Mouse (Mus musculus): ENCODE results near the gene Dennd2d. TPM values are rescaled to one million over a fixed set of nuclear protein-coding genes. Genes with fewer than 3 reads are reported as not detected.

Gene Dennd2d
- polyA plus RNA-seq, 1 experiment from 2014 or later, result 3.8 TPM

GRCm38 (mm10) chr3:106483796-106484405 lies 1.7 kb downstream of the Dennd2d start:
- Histone ChIP-seq H3K9ac (no peak overlapping the region), H3K27me3 (0 out of 2 replicates have a peak, but pooled peaks cover 4% of the 10 kb centered on the region), H3K36me3 (no peaks in the 10 kb centered on the region), H3K9me3 (replicated peaks) (no peaks in the 10 kb centered on the region), H3K4me3 (replicated peaks) (no peak overlapping the region), H3K4me1 (peaks cover 11% of the 10 kb centered on the region; the same call in 1 of the 2 replicates), H3K27ac (no peak overlapping the region), H3K4me2 (no peak overlapping the region)
- ATAC-seq (replicated peaks; ENCODE audit: low FRiP score), result no peak
- 63% methylated on average over 4 of the region's 4 CpGs for WGBS

GRCm38 (mm10) chr3:106484861-106485260 lies 2.7 kb downstream of the Dennd2d start:
- Histone ChIP-seq H3K9me3 (replicated peaks) (no peaks in the 10 kb centered on the region), H3K4me3 (replicated peaks) (no peak overlapping the region), H3K9ac (no peak overlapping the region), H3K4me2 (no peak overlapping the region), H3K27ac (no peak overlapping the region), H3K4me1 (peaks cover 11% of the 10 kb centered on the region; the same call in 1 of the 2 replicates), H3K27me3 (0 out of 2 replicates have a peak, but pooled peaks cover 4% of the 10 kb centered on the region), H3K36me3 (no peaks in the 10 kb centered on the region)
- 94% methylated on average over 3 of the region's 3 CpGs for WGBS
- ATAC-seq (replicated peaks; ENCODE audit: low FRiP score), result no peak

DNA sequence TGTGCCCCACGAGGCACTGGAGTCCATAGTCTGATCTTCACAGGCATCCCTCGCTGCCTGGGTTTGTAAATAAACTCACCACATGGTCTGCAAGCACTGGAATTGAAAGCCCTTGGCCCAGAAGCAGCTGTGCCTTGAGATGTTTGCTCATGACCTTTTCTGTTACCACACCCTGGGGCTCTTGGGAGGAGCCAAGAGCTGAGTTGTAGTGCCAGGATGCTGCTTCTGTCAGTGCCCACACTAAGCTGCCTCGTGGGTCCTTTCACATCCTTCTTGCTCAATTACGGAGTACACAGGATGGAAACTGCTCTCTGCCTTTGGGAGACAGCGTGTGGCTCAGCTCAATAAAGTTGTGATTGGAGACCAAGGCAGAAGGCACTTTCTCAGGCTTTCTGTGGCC lies 3.6 kb downstream of the Dennd2d start:
- no peak for ATAC-seq (replicated peaks; ENCODE audit: low FRiP score)
- H3K4me2 ChIP-seq, result no peak overlapping the region

DNA sequence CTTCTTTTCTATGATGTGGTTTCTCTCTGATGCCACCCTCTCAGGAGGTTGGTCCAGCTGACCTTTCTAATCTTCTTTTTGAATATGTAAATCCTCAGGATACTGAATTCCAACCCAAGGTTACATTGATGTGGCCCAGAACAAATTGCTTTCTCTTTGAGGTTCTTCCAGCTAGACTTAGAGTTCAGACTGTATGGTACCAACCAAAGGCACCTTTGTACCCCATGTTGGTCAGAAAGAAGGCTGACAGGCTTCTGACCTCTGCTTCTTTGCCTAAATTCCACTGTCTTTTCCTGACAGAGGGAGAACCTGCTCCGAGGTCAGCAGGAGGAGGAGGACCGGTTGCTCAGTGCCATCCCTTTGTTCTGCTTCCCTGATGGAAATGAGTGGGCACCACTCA lies 5.3 kb downstream of the Dennd2d start:
- no peaks in the 10 kb centered on the region for H3K36me3 ChIP-seq
- no peak overlapping the region for H3K9ac ChIP-seq
- H3K4me3 ChIP-seq (replicated peaks), result no peak overlapping the region
- ATAC-seq (replicated peaks; ENCODE audit: low FRiP score), result no peak
- WGBS, result 82% methylated on average over 2 of the region's 2 CpGs
- H3K27me3 ChIP-seq, result no peaks in the 10 kb centered on the region
- H3K27ac ChIP-seq, result no peak overlapping the region
- H3K4me2 ChIP-seq, result no peak overlapping the region
- H3K4me1 ChIP-seq, result peaks cover 5% of the 10 kb centered on the region; the same call in 1 of the 2 replicates
- no peaks in the 10 kb centered on the region for H3K9me3 ChIP-seq (replicated peaks)

More for the DNA sequence above, 3.6 kb downstream of the Dennd2d start:
- no peaks in the 10 kb centered on the region for H3K9me3 ChIP-seq (replicated peaks)
- H3K27me3 ChIP-seq, result 0 out of 2 replicates have a peak, but pooled peaks cover 4% of the 10 kb centered on the region
- no peak overlapping the region for H3K9ac ChIP-seq
- H3K36me3 ChIP-seq, result no peaks in the 10 kb centered on the region
- no peak overlapping the region for H3K4me3 ChIP-seq (replicated peaks)
- 76% methylated on average over 5 of the region's 5 CpGs for WGBS
- H3K27ac ChIP-seq, result no peak overlapping the region
- peaks cover 11% of the 10 kb centered on the region; the same call in 1 of the 2 replicates for H3K4me1 ChIP-seq

DNA sequence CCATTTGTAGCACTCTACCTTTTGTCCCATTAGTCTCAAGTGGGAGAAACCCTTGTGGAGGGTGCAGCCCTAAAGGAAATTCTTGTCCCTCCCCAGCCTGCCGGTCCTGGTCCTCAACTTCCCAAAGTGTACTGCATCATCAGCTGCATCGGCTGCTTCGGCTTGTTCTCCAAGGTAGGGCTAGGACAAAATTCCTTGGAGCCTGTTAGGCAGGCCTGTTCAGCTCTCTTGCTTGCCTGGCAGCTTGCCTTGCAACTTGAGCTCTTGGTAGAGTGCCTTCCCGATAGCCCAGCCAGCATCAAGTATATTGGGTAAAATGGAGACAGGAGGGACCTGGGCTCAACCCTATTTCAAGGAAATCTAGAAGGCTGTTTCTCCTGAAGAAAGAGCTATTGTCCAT lies 8.0 kb downstream of the Dennd2d start:
- no peaks in the 10 kb centered on the region for H3K4me1 ChIP-seq
- H3K9ac ChIP-seq, result no peak overlapping the region
- H3K9me3 ChIP-seq (replicated peaks), result no peaks in the 10 kb centered on the region
- no peak for ATAC-seq (replicated peaks; ENCODE audit: low FRiP score)
- WGBS, result 89% methylated on average over 4 of the region's 4 CpGs
- H3K27ac ChIP-seq, result no peak overlapping the region
- no peaks in the 10 kb centered on the region for H3K36me3 ChIP-seq
- no peaks in the 10 kb centered on the region for H3K27me3 ChIP-seq
- H3K4me2 ChIP-seq, result no peak overlapping the region
- H3K4me3 ChIP-seq (replicated peaks), result no peak overlapping the region

DNA sequence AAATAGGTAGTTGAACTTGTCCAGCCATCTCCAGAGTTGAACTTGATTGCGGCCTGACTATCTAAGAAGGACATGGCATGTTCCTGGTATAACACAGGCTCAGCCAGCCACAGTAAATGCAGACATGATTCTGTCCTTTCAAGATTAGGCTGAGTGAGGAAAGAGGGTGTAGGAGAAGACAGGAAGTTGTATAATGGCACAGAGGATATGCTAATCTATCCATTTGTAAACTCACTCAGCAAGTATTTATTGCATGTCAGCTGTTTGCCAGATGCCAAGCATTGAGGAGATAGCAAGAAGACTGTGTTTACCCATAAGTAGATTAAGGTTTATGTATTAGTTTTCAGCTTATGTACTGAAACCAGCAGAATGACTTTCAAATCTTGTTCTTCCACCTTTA lies 10.5 kb downstream of the Dennd2d start:
- ATAC-seq (replicated peaks; ENCODE audit: low FRiP score), result no peak
- WGBS, result 90% methylated on average over 1 of the region's 1 CpGs
- no peak overlapping the region for H3K27ac ChIP-seq

DNA sequence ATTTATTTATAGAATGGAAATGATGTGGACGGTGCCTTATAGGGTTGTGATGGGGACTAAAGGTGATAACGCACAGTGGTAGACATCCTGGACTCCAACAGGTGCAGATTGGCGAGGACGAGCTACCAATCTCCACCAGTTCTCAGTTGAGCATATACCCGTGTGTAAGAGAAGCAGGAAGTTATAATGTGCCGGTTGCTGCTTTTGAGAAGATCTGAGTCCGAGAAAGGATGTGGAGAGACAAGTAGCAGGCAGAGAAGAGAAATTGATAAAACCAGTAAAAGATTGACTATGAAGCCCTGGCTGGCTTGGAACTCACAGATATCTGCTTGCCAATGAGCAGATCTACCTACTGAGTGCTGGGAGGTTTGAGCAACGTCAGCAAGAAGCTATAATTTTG lies 11.0 kb downstream of the Dennd2d start:
- Histone ChIP-seq H3K27me3 (no peaks in the 10 kb centered on the region), H3K27ac (no peak overlapping the region), H3K4me1 (0 out of 2 replicates have a peak, but pooled peaks cover 5% of the 10 kb centered on the region), H3K4me3 (replicated peaks) (no peak overlapping the region), H3K9me3 (replicated peaks) (no peaks in the 10 kb centered on the region), H3K36me3 (no peaks in the 10 kb centered on the region), H3K9ac (no peak overlapping the region), H3K4me2 (no peak overlapping the region)
- WGBS, result 81% methylated on average over 8 of the region's 8 CpGs
- no peak for ATAC-seq (replicated peaks; ENCODE audit: low FRiP score)

More for the DNA sequence above, 10.5 kb downstream of the Dennd2d start:
- Histone ChIP-seq H3K9ac (no peak overlapping the region), H3K9me3 (replicated peaks) (no peaks in the 10 kb centered on the region), H3K27me3 (no peaks in the 10 kb centered on the region), H3K4me3 (replicated peaks) (no peak overlapping the region), H3K36me3 (no peaks in the 10 kb centered on the region), H3K4me2 (no peak overlapping the region), H3K4me1 (0 out of 2 replicates have a peak, but pooled peaks cover 5% of the 10 kb centered on the region)

- Histone ChIP-seq H3K36me3 (no peaks in the 10 kb centered on the region), H3K9me3 (replicated peaks) (no peaks in the 10 kb centered on the region), H3K4me1 (0 out of 2 replicates have a peak, but pooled peaks cover 5% of the 10 kb centered on the region), H3K9ac (no peak overlapping the region), H3K27ac (no peak overlapping the region), H3K4me3 (replicated peaks) (no peak overlapping the region), H3K27me3 (no peaks in the 10 kb centered on the region), H3K4me2 (no peak overlapping the region)
- no peak for ATAC-seq (replicated peaks; ENCODE audit: low FRiP score)
- WGBS, result 52% methylated on average over 3 of the region's 3 CpGs
These were observed 11.7 kb downstream of the Dennd2d start for GRCm38 (mm10) chr3:106493882-106494281.

- Histone ChIP-seq H3K36me3 (no peaks in the 10 kb centered on the region), H3K9me3 (replicated peaks) (no peaks in the 10 kb centered on the region), H3K27ac (no peak overlapping the region), H3K27me3 (no peaks in the 10 kb centered on the region), H3K9ac (no peak overlapping the region), H3K4me1 (0 out of 2 replicates have a peak, but pooled peaks cover 5% of the 10 kb centered on the region), H3K4me3 (replicated peaks) (no peak overlapping the region), H3K4me2 (no peak overlapping the region)
- ATAC-seq (replicated peaks; ENCODE audit: low FRiP score), result no peak
- 89% methylated on average over 1 of the region's 1 CpGs for WGBS
These were observed 12.3 kb downstream of the Dennd2d start for GRCm38 (mm10) chr3:106494417-106494950.

DNA sequence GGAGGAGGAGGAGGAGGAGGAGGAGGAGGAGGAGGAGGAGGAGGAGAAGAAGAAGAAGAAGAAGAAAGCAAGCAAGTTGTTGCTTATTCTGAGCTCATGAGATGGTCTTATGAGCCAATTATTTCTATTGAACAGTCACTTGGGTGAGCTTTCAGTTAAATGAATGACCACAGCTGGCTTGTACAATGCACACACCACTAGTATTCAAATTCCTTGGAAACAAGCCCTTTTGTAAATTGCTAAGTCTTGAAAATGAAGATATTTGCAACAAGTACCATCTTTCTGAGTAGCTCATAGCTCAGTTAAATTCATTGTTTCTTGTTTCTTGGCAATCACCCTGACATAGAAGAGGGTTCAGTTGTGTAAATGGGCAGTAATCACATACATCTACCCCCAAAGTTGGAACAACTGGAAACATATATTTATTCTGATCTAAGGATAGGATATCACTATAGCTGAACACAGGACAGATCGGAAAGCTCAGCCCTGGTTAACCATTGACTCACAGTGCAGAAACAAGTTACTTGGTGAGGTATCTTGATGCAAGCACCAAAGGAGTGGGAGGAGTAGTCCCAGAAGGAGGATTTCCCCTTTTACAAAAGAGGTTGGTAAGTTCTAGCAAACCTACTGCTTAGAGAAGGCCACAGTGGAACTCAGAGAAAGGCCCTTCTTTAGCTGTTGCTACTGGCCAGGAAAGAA lies 13.3 kb downstream of the Dennd2d start:
- H3K27ac ChIP-seq, result 0 out of 2 replicates have a peak overlapping the region, but pooled peaks have one; percentile 10
- H3K4me3 ChIP-seq (replicated peaks), result no peak overlapping the region
- H3K27me3 ChIP-seq, result no peaks in the 10 kb centered on the region
- H3K4me2 ChIP-seq, result no peak overlapping the region
- no peak for ATAC-seq (replicated peaks; ENCODE audit: low FRiP score)
- no peaks in the 10 kb centered on the region for H3K9me3 ChIP-seq (replicated peaks)
- H3K36me3 ChIP-seq, result peaks cover 2% of the 10 kb centered on the region
- H3K4me1 ChIP-seq, result 0 out of 2 replicates have a peak, but pooled peaks cover 5% of the 10 kb centered on the region
- no peak overlapping the region for H3K9ac ChIP-seq
- WGBS, result 80% methylated on average over 1 of the region's 1 CpGs

GRCm38 (mm10) chr3:106496045-106496721 lies 14.0 kb downstream of the Dennd2d start:
- ATAC-seq (replicated peaks; ENCODE audit: low FRiP score), result 0 out of 2 replicates have a peak, but pooled peaks have one; percentile 29

More at GRCm38 (mm10) chr3:106496045-106496721, 14.0 kb downstream of the Dennd2d start:
- 52% methylated on average over 4 of the region's 4 CpGs for WGBS
- no peaks in the 10 kb centered on the region for H3K9me3 ChIP-seq (replicated peaks)
- no peaks in the 10 kb centered on the region for H3K27me3 ChIP-seq
- peaks cover 7% of the 10 kb centered on the region for H3K36me3 ChIP-seq
- no peak overlapping the region for H3K4me3 ChIP-seq (replicated peaks)
- H3K9ac ChIP-seq, result no peak overlapping the region
- 0 out of 2 replicates have a peak, but pooled peaks cover 5% of the 10 kb centered on the region for H3K4me1 ChIP-seq
- no peak overlapping the region for H3K4me2 ChIP-seq
- 0 out of 2 replicates have a peak overlapping the region, but pooled peaks have one; percentile 10 for H3K27ac ChIP-seq
